Mouse (Mus musculus): ENCODE data around the gene Csf2ra. TPM values are rescaled to one million over a fixed set of nuclear protein-coding genes. Genes with fewer than 3 reads are reported as not detected.

The Csf2ra gene
- total RNA-seq (2023): 10 to 100 TPM; 41.8 to 47.9 TPM

GRCm38 (mm10) chr19:61227941-61228701 is at the start of gene Csf2ra:
Gene Csf2ra, minus strand, starts transcription at chr19:61228429.

GRCm38 (mm10) chr19:61183590-61183989 is 44.6 kb downstream of the Csf2ra start, which contains the start of gene Gm6020:
Gene Gm6020, plus strand, starts transcription at chr19:61183890.

GRCm38 (mm10) chr19:61175756-61176324 is 52.4 kb downstream of the Csf2ra start, which contains the start of gene Gm7102:
Gene Gm7102, minus strand, starts transcription at chr19:61176309.

Other genes starting within 250 kb of the Csf2ra start
- 10 to 100 TPM; 38.9 to 47.2 TPM for gene Zfp950, start 87.6 kb downstream of the Csf2ra start, total RNA-seq (2023)
- gene Gm7102, start 52.1 kb downstream of the Csf2ra start, total RNA-seq (2023): under 1 TPM in 1 of 2 experiments, not detected in 1; 0.71 TPM
- not detected for gene Gm6020, start 44.5 kb downstream of the Csf2ra start, total RNA-seq (2023)
- not detected for gene Gm21060, start 68.6 kb upstream of the Csf2ra start, total RNA-seq (2023)

All from B cell, adult 67 days (primary cell).